In genomic region chr13:13778837-13779458, GRCm38 (mm10) we compare ENCODE assay signal across 25 mouse cellular contexts. TPM values are rescaled to one million over a fixed set of nuclear protein-coding genes. Genes with fewer than 3 reads are reported as not detected.
DNase-seq lines count a peak whose midpoint lies in the region; ATAC-seq and TF ChIP-seq lines count a peak whose summit lies in the region.
"Had no signal": no experiment of that assay in that cellular context is flagged by ENCODE, and none has a peak within 500 bp of the region (broad histone marks: within the 10 kb centered on the region; RNA-seq: fewer than 3 reads in every experiment).

No protein-coding gene starts in this region.

- H3K9me3 ChIP-seq in liver, embryonic 11.5 days (ENCODE audit: control insufficient read depth, low read length): no peaks in the 10 kb centered on the region
- H3K9me3 ChIP-seq in liver, postnatal 0 days (ENCODE audit: low read length): no peaks in the 10 kb centered on the region
- no peaks in the 10 kb centered on the region for H3K9me3 ChIP-seq in MEL (replicated peaks; ENCODE audit: insufficient read depth, low read length)
- H3K9me3 ChIP-seq in liver, embryonic 13.5 days (replicated peaks): no peaks in the 10 kb centered on the region
- H3K9me3 ChIP-seq in forebrain, embryonic 12.5 days: no peaks in the 10 kb centered on the region
- H3K9me3 ChIP-seq: embryonic facial prominence, embryonic 12.5 days; embryonic facial prominence, embryonic 15.5 days; hindbrain, embryonic 12.5 days; hindbrain, embryonic 15.5 days had no signal

- peaks cover 4% of the 10 kb centered on the region; the same call in 1 of the 2 replicates for H3K4me1 ChIP-seq in liver, embryonic 11.5 days (replicated peaks; ENCODE audit: control insufficient read depth, insufficient read depth, low read length)
- H3K4me1 ChIP-seq in liver, postnatal 0 days (ENCODE audit: insufficient read depth): peaks cover 3% of the 10 kb centered on the region
- peaks cover 5 to 8% of the 10 kb centered on the region in 2 experiments; a peak in 2 of 4 replicates for H3K4me1 ChIP-seq in MEL (ENCODE audit: control insufficient read depth in 1 of 2, insufficient read depth in 2 of 2, low read length in 2 of 2)
- peaks cover 2% of the 10 kb centered on the region for H3K4me1 ChIP-seq in liver, embryonic 13.5 days (replicated peaks)
- H3K4me1 ChIP-seq in forebrain, embryonic 12.5 days: peaks cover 4% of the 10 kb centered on the region

- H3K9ac ChIP-seq in liver, embryonic 11.5 days (ENCODE audit: low read depth, low read length): no peak overlapping the region
- no peak overlapping the region for H3K9ac ChIP-seq in liver, postnatal 0 days (replicated peaks)
- H3K9ac ChIP-seq in MEL (ENCODE audit: control insufficient read depth, low read depth, low read length, poor library complexity, severe bottlenecking): no peak overlapping the region
- no peak overlapping the region for H3K9ac ChIP-seq in liver, embryonic 13.5 days
- H3K9ac ChIP-seq in forebrain, embryonic 12.5 days: no peak overlapping the region
- H3K9ac ChIP-seq: embryonic facial prominence, embryonic 12.5 days; embryonic facial prominence, embryonic 15.5 days; hindbrain, embryonic 12.5 days; hindbrain, embryonic 15.5 days had no signal

- H3K4me2 ChIP-seq in liver, embryonic 11.5 days: no peak overlapping the region
- no peak overlapping the region for H3K4me2 ChIP-seq in liver, postnatal 0 days (ENCODE audit: low read depth, low read length)
- no peak overlapping the region for H3K4me2 ChIP-seq in liver, embryonic 13.5 days
- no peak overlapping the region for H3K4me2 ChIP-seq in forebrain, embryonic 12.5 days
- H3K4me2 ChIP-seq: embryonic facial prominence, embryonic 12.5 days; embryonic facial prominence, embryonic 15.5 days; heart, embryonic 11.5 days; hindbrain, embryonic 12.5 days; hindbrain, embryonic 15.5 days had no signal

- H3K27me3 ChIP-seq in liver, embryonic 11.5 days (replicated peaks; ENCODE audit: control insufficient read depth, insufficient read depth, low read length): peaks cover 16% of the 10 kb centered on the region
- H3K27me3 ChIP-seq in liver, postnatal 0 days (ENCODE audit: insufficient read depth, low read length): peaks cover 12% of the 10 kb centered on the region
- no peaks in the 10 kb centered on the region for H3K27me3 ChIP-seq in MEL (ENCODE audit: control insufficient read depth in 1 of 2, insufficient read depth in 2 of 2, low read length in 2 of 2)
- peaks cover 18% of the 10 kb centered on the region for H3K27me3 ChIP-seq in liver, embryonic 13.5 days
- peaks cover 18% of the 10 kb centered on the region for H3K27me3 ChIP-seq in forebrain, embryonic 12.5 days

- no peak for TF ChIP-seq RAD21 in MEL (IDR thresholded peaks at IDR 0.05; ENCODE audit: low read depth, low read length)

- TF ChIP-seq CTCF in liver, postnatal 0 days (IDR thresholded peaks at IDR 0.05; ENCODE audit: low read depth): no peak
- no peak for TF ChIP-seq CTCF in MEL (IDR thresholded peaks at IDR 0.05 in 2 of 3, conservative IDR thresholded peaks at IDR 0.05 in 1 of 3; ENCODE audit: control insufficient read depth in 1 of 3, insufficient read depth in 1 of 3, low read depth in 2 of 3, low read length in 3 of 3, poor library complexity in 1 of 3, severe bottlenecking in 1 of 3)

- no peaks in the 10 kb centered on the region for H3K36me3 ChIP-seq in liver, embryonic 11.5 days (ENCODE audit: control insufficient read depth, insufficient read depth, low read length)
- peaks cover 28% of the 10 kb centered on the region for H3K36me3 ChIP-seq in liver, postnatal 0 days (replicated peaks; ENCODE audit: insufficient read depth, low read length)
- H3K36me3 ChIP-seq in MEL (ENCODE audit: control insufficient read depth in 1 of 2, insufficient read depth in 2 of 2, low read length in 2 of 2): peaks cover 0 to 4% of the 10 kb centered on the region in 2 experiments; a peak in 2 of 4 replicates
- peaks cover 14% of the 10 kb centered on the region for H3K36me3 ChIP-seq in liver, embryonic 13.5 days
- H3K36me3 ChIP-seq in forebrain, embryonic 12.5 days (replicated peaks): peaks cover 7% of the 10 kb centered on the region; the same call in 1 of the 2 replicates

- no peak for TF ChIP-seq EP300 in liver, postnatal 0 days (IDR thresholded peaks at IDR 0.05; ENCODE audit: low read depth)
- peak; percentile 29 to 54; a peak in 2 of 4 replicates for TF ChIP-seq EP300 in MEL (IDR thresholded peaks at IDR 0.05; ENCODE audit: low read depth in 1 of 2, low read length in 2 of 2)

- no peak overlapping the region for H3K4me3 ChIP-seq in liver, embryonic 11.5 days (ENCODE audit: low read depth, low read length)
- H3K4me3 ChIP-seq in liver, postnatal 0 days (ENCODE audit: low read depth, low read length): no peak overlapping the region
- no peak overlapping the region for H3K4me3 ChIP-seq in MEL (ENCODE audit: control insufficient read depth in 1 of 2, insufficient read depth in 1 of 2, low read depth in 2 of 2, low read length in 2 of 2)
- no peak overlapping the region for H3K4me3 ChIP-seq in liver, embryonic 13.5 days (replicated peaks)
- no peak overlapping the region for H3K4me3 ChIP-seq in forebrain, embryonic 12.5 days (replicated peaks)
- H3K4me3 ChIP-seq: embryonic facial prominence, embryonic 12.5 days; embryonic facial prominence, embryonic 15.5 days; hindbrain, embryonic 12.5 days; hindbrain, embryonic 15.5 days had no signal

- TF ChIP-seq POLR2A in MEL (IDR thresholded peaks at IDR 0.05; ENCODE audit: control insufficient read depth in 1 of 2, insufficient read depth in 1 of 2, low read depth in 1 of 2, low read length in 2 of 2, poor library complexity in 1 of 2): no peak

- 73% methylated on average over 1 of the region's 1 CpGs for WGBS in liver, embryonic 11.5 days
- WGBS in liver, postnatal 0 days (ENCODE audit: insufficient replicate concordance): 84% methylated on average over 1 of the region's 1 CpGs
- WGBS in liver, embryonic 13.5 days (ENCODE audit: insufficient replicate concordance): 56% methylated on average over 1 of the region's 1 CpGs
- 88% methylated on average over 1 of the region's 1 CpGs for WGBS in forebrain, embryonic 12.5 days

- ATAC-seq in liver, embryonic 11.5 days (replicated peaks; ENCODE audit: low FRiP score): peak; percentile 54; the same call in 1 of the 2 replicates
- ATAC-seq in liver, postnatal 0 days: no peak
- ATAC-seq in liver, embryonic 13.5 days (ENCODE audit: low read depth): peak; percentile 29; the same call in 1 of the 2 replicates
- ATAC-seq in forebrain, embryonic 12.5 days (ENCODE audit: low FRiP score): no peak
- ATAC-seq: forebrain, embryonic 16.5 days had no signal

- H3K27ac ChIP-seq in liver, embryonic 11.5 days (ENCODE audit: low read depth, low read length): no peak overlapping the region
- H3K27ac ChIP-seq in liver, postnatal 0 days (ENCODE audit: low read depth): no peak overlapping the region
- no peak overlapping the region for H3K27ac ChIP-seq in MEL (ENCODE audit: control insufficient read depth, low read depth, low read length)
- no peak overlapping the region for H3K27ac ChIP-seq in liver, embryonic 13.5 days
- H3K27ac ChIP-seq in forebrain, embryonic 12.5 days: no peak overlapping the region
- H3K27ac ChIP-seq: embryonic facial prominence, embryonic 12.5 days; embryonic facial prominence, embryonic 15.5 days; hindbrain, embryonic 12.5 days; hindbrain, embryonic 15.5 days had no signal

- H3K79me2 ChIP-seq in MEL (ENCODE audit: control insufficient read depth, insufficient read depth, low read length, poor library complexity): no peaks in the 10 kb centered on the region

- DNase-seq in liver, embryonic 11.5 days (ENCODE audit: low spot score): no peak
- no peak for DNase-seq in liver, postnatal 0 days
- DNase-seq in urinary bladder, postnatal 14 days (ENCODE audit: low spot score): peak; percentile 1
- DNase-seq in urinary bladder, adult 18-20 months (ENCODE audit: low spot score in 2 of 2): no peak
- DNase-seq in MEL (ENCODE audit: low read depth, low spot score): peak; percentile 41
- DNase-seq in liver, embryonic 13.5 days: no peak
- DNase-seq in kidney, adult 9 months: no peak
- DNase-seq: adrenal gland, adult 2 months; adrenal gland, postnatal 14 days; cerebellum, adult 11 months; cerebellum, adult 2 months; cerebellum, adult 9-11 months; cerebellum, postnatal 25 days; gastrocnemius, postnatal 10 days; gastrocnemius, postnatal 36 days had no signal

TF ChIP-seq in MEL, 35 proteins besides CTCF, POLR2A, EP300 and RAD21:
- TF ChIP-seq TAL1 (IDR thresholded peaks at IDR 0.05; ENCODE audit: low read length): peak; percentile 49
- TF ChIP-seq TCF12 (IDR thresholded peaks at IDR 0.05; ENCODE audit: low read depth, low read length): 0 out of 2 replicates have a peak, but pooled peaks have one; percentile 3
- TF ChIP-seq GATA1 (IDR thresholded peaks at IDR 0.05; ENCODE audit: low read depth, low read length): peak; percentile 41
- TF ChIP-seq UBTF (IDR thresholded peaks at IDR 0.05; ENCODE audit: borderline replicate concordance, insufficient read depth, low read depth, low read length): no peak
- TF ChIP-seq HCFC1 (IDR thresholded peaks at IDR 0.05; ENCODE audit: low read depth, low read length): no peak

RNA-seq across cellular contexts. Expression of gene Gng4, which starts 4.9 kb away (rescaled TPM):
- 0.55 TPM in 1 of 2 replicates, not detected in the other for polyA plus RNA-seq in liver, embryonic 11.5 days (2014; fragmentation: Nextera tagmentation; extraction: Ambion mirVana)
- polyA plus RNA-seq in liver, postnatal 0 days (2015; fragmentation: Nextera tagmentation; extraction: Ambion mirVana): not detected in 2 replicates
- not detected in 2 replicates for total RNA-seq in MEL (2012; rRNA removed)
- polyA plus RNA-seq in MEL (2012; ENCODE audit: insufficient read depth in 1 of 2, insufficient read length in 2 of 2, low read depth in 1 of 2, low replicate concordance in 2 of 2, missing spikeins in 1 of 2): not detected
- 0.08 and 0.31 TPM in 2 replicates for polyA plus RNA-seq in liver, embryonic 13.5 days (2015; fragmentation: Nextera tagmentation; extraction: Ambion mirVana)
- polyA plus RNA-seq in forebrain, embryonic 12.5 days (2016; fragmentation: Nextera tagmentation; extraction: Ambion mirVana): 3.4 and 4.6 TPM in 2 replicates
- total RNA-seq: common myeloid progenitor, adult 5-6 weeks; ES-E14; hematopoietic stem cell, adult 5-6 weeks had no signal

Comparison
In these comparisons a context has a peak if more than half of its experiments do, and no peak if none do; other contexts are left out.
1. ATAC-seq: peak in liver, embryonic 11.5 days (single experiment) and liver, embryonic 13.5 days (single experiment); none in liver, postnatal 0 days (single experiment) and forebrain, embryonic 12.5 days (single experiment).
2. DNase-seq: peak in urinary bladder, postnatal 14 days (single experiment) and MEL (single experiment); none in liver, embryonic 11.5 days (single experiment), liver, postnatal 0 days (single experiment), urinary bladder, adult 18-20 months (0 of 2), liver, embryonic 13.5 days (single experiment) and kidney, adult 9 months (single experiment).